Mouse (Mus musculus) erythroblast, embryonic 14.5 days (primary cell): ENCODE data around the gene Tmem63b.

ENCODE experiments used
- GATA1 ChIP-seq: IDR thresholded peaks from 2 replicates; pipeline ENCODE4 v1.6.1; 2012; ENCODE audit warnings: low read length, inconsistent platforms, mixed read lengths
- TAL1 ChIP-seq: IDR thresholded peaks from 3 replicates; pipeline ENCODE4 v1.6.1; 2012; ENCODE audit warnings: low read length, inconsistent platforms, mixed read lengths

DNA sequence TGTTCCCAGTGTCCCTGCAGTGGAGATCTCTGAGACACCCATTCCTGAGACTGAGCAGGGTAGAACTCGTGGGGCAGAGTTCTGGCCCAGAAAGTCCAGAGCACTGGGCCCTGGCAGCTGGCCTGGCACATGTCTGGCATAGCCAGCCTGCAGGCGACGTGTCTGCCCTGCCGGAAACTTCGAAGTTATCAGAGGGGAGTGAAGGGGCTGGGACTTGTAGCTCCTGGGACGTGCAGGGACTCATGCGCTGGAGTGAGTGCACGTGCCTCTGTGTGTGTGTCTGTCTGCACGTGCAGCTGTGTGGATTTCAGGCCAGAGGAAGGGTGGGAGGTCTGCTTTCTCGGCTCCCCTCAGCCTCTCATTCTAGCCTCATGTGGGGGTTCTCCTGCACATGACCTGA, 42.7 kb upstream of the Tmem63b start:
- no peak for TF ChIP-seq TAL1
- no peak for TF ChIP-seq GATA1
